Mouse (Mus musculus): ENCODE results near the gene Ppm1m.

Gene Ppm1m

GRCm38 (mm10) chr9:106159784-106160301 is 39.7 kb downstream of the Ppm1m start:
- peak; percentile 85 for DNase-seq (ENCODE audit: low read depth, low spot score)

GRCm38 (mm10) chr9:106159237-106159636 is 40.3 kb downstream of the Ppm1m start:
- DNase-seq (ENCODE audit: low read depth, low spot score): no peak

- DNase-seq (ENCODE audit: low read depth, low spot score): no peak
Measured at GRCm38 (mm10) chr9:106158037-106158491, 41.5 kb downstream of the Ppm1m start, which contains the start of gene Glyctk. Glyctk (minus strand) TSS chr9:106158138.

- no peak for DNase-seq (ENCODE audit: low read depth, low spot score)
Measured at GRCm38 (mm10) chr9:106157623-106157925, 42.0 kb downstream of the Ppm1m start.

GRCm38 (mm10) chr9:106156921-106157622 is 42.5 kb downstream of the Ppm1m start:
- no peak for DNase-seq (ENCODE audit: low read depth, low spot score)

- peak; percentile 48 for DNase-seq (ENCODE audit: low read depth, low spot score)
Measured at GRCm38 (mm10) chr9:106156419-106156818, 43.1 kb downstream of the Ppm1m start.

GRCm38 (mm10) chr9:106154106-106154505 is 45.4 kb downstream of the Ppm1m start:
- DNase-seq (ENCODE audit: low read depth, low spot score): no peak

GRCm38 (mm10) chr9:106149399-106149754 is 50.2 kb downstream of the Ppm1m start:
- no peak for DNase-seq (ENCODE audit: low read depth, low spot score)

- DNase-seq (ENCODE audit: low read depth, low spot score): no peak
Measured at GRCm38 (mm10) chr9:106148541-106149398, 50.8 kb downstream of the Ppm1m start.

GRCm38 (mm10) chr9:106147851-106148431 is 51.6 kb downstream of the Ppm1m start:
- no peak for DNase-seq (ENCODE audit: low read depth, low spot score)

GRCm38 (mm10) chr9:106147281-106147680 is 52.3 kb downstream of the Ppm1m start:
- DNase-seq (ENCODE audit: low read depth, low spot score): no peak

GRCm38 (mm10) chr9:106145582-106145981 is 54.0 kb downstream of the Ppm1m start:
- DNase-seq (ENCODE audit: low read depth, low spot score): no peak

All from CD4-positive helper T cell, adult 2 months (primary cell).